Mouse (Mus musculus): ENCODE measurements around the gene Armc3.
"Not testable (repeated sequence)": the region's sequence is repeated elsewhere in the genome, so short reads cannot be mapped to it uniquely, and the experiment has no call there.

Armc3 gene

GRCm38 (mm10) chr2:19274583-19274982 lies 75.5 kb downstream of the Armc3 start:
- DNase-seq (ENCODE audit: low spot score) = no peak

GRCm38 (mm10) chr2:19275602-19276539 lies 76.8 kb downstream of the Armc3 start:
- peak; percentile 84 for DNase-seq (ENCODE audit: low spot score)

- DNase-seq (ENCODE audit: low spot score) = no peak
These were observed 81.2 kb downstream of the Armc3 start for GRCm38 (mm10) chr2:19280331-19280730.

GRCm38 (mm10) chr2:19292366-19292765 lies 93.3 kb downstream of the Armc3 start:
- DNase-seq (ENCODE audit: low spot score) = no peak

- DNase-seq (ENCODE audit: low spot score) = no peak
These were observed 101.4 kb downstream of the Armc3 start for GRCm38 (mm10) chr2:19300345-19301089.

GRCm38 (mm10) chr2:19301251-19301650 lies 102.1 kb downstream of the Armc3 start:
- DNase-seq (ENCODE audit: low spot score) = no peak

- DNase-seq (ENCODE audit: low spot score) = not testable (repeated sequence)
These were observed 104.0 kb downstream of the Armc3 start for GRCm38 (mm10) chr2:19303087-19303486.

- no peak for DNase-seq (ENCODE audit: low spot score)
These were observed 111.4 kb downstream of the Armc3 start for GRCm38 (mm10) chr2:19310498-19310897.

- DNase-seq (ENCODE audit: low spot score) = no peak
These were observed 117.0 kb downstream of the Armc3 start for GRCm38 (mm10) chr2:19316056-19316455.

GRCm38 (mm10) chr2:19316691-19317090 lies 117.6 kb downstream of the Armc3 start:
- DNase-seq (ENCODE audit: low spot score) = no peak

GRCm38 (mm10) chr2:19317151-19317812 lies 118.2 kb downstream of the Armc3 start:
- not testable (repeated sequence) for DNase-seq (ENCODE audit: low spot score)

GRCm38 (mm10) chr2:19318499-19318898 lies 119.4 kb downstream of the Armc3 start:
- no peak for DNase-seq (ENCODE audit: low spot score)

GRCm38 (mm10) chr2:19319284-19319683 lies 120.2 kb downstream of the Armc3 start:
- no peak for DNase-seq (ENCODE audit: low spot score)

GRCm38 (mm10) chr2:19322448-19322847 lies 123.3 kb downstream of the Armc3 start:
- no peak for DNase-seq (ENCODE audit: low spot score)

- DNase-seq (ENCODE audit: low spot score) = no peak
These were observed 127.3 kb downstream of the Armc3 start for GRCm38 (mm10) chr2:19326376-19326775.

GRCm38 (mm10) chr2:19327811-19328210 lies 128.7 kb downstream of the Armc3 start:
- no peak for DNase-seq (ENCODE audit: low spot score)

GRCm38 (mm10) chr2:19343901-19344635 lies 145.0 kb downstream of the Armc3 start:
- DNase-seq (ENCODE audit: low spot score) = peak; percentile 14

- peak; percentile 83 for DNase-seq (ENCODE audit: low spot score)
These were observed 145.7 kb downstream of the Armc3 start for GRCm38 (mm10) chr2:19344636-19345413.

- no peak for DNase-seq (ENCODE audit: low spot score)
These were observed 146.4 kb downstream of the Armc3 start for GRCm38 (mm10) chr2:19345414-19345964.

GRCm38 (mm10) chr2:19348454-19348853 lies 149.4 kb downstream of the Armc3 start:
- no peak for DNase-seq (ENCODE audit: low spot score)

- DNase-seq (ENCODE audit: low spot score) = no peak
These were observed 151.1 kb downstream of the Armc3 start for GRCm38 (mm10) chr2:19350167-19350566.
